Mouse (Mus musculus) lung, adult 18-20 months (tissue): ENCODE results near the gene Erap1.
A peak's percentile ranks its signal among the peaks of the same experiment; 100 is the strongest.
"Not testable (repeated sequence)": the region's sequence is repeated elsewhere in the genome, so short reads cannot be mapped to it uniquely, and the experiment has no call there.

Experiments used
- DNase-seq, 2 experiments: peaks; one replicate each; pipeline ENCODE4 v3.0.0; 2022; ENCODE audit warnings: mixed read lengths in 2 of 2

Erap1 gene

DNA sequence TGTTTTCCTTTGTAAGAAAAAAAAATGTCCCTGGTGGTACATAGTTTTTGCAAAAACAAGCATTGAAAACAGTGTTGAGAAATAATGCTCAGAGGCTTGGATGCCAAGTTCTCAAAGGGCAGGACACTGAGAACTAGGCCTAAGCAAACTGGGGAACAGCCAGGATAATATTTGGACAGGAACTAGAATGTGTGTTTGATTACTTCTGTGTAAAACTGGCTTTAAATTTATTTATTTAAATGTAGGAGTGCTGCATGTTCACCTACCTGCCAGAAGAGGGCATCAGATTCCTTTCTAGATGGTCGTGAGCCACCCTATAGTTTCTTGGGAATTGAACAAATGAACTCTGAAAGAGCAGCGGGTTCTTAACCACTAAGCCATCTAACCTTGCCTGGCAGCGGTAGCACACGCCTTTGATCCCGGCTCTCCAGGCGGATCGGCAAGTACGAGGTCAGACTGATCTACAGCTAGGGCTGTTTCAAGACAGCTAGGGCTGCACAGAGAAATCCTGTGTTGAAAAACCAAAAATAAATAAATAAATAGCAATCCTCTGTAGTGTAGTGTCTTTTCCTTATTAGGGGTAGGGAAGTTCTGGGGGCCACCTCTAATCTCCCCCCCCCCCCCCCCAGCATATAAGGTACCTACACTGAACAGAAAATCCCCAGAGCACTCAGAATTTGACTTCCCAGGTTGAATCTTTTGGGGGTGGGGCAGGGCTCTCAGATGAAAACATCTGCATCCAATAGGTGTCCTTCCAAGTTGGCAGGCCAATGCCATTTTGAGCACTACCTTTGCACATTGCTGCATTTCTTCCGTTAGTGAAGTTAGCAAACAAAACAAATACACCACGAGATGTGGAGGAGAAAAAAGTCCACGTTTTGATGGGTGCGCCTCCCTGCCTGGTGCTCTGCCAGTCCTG, at the start of gene Erap1:
TSS of gene Erap1 (plus strand) at position 776 of the 919 bp plus-strand sequence.
- peak; percentile 11 to 29 for DNase-seq

DNA sequence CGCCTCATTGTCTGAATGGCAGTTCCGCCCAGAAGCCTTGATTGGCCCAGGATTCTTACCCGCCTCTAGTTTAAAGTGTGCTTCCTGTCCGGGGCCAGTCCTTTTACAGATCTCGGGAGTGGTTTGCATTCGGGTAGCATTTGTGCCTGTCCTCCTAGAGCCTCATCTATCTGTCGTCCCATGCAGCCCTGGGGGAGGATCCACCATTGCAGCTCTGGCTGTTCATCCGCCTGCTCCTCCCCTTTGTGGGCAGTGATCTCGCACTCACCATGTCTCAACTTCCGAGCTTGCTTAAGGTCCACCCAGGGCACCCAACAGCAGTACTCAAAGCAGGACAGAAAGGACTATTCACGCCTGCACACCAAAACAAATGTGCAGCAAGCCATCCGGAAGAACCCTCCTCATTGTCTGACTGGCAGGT, 48.0 kb upstream of the Erap1 start:
- peak; percentile 9 to 21 for DNase-seq

DNA sequence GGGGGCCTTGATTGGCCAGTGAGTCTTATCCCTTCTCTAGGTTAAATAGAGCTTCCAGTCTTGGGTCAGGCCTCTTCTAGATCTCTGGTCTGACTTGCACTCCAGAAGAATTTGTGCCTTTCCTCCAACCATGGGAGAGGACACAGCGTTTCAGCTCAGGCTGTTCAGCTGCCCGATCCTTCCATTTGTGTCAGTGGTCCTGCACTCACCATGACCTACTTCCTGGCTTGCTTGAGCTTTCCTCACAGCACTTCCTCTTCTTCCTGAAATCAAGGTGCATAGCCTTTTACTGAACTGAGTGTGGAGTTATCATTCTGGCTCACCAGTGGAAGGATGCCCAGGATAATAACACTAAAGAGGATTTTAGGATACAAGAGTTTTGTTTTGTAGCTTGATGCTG, 47.5 kb upstream of the Erap1 start:
- DNase-seq, result not testable (repeated sequence)

DNA sequence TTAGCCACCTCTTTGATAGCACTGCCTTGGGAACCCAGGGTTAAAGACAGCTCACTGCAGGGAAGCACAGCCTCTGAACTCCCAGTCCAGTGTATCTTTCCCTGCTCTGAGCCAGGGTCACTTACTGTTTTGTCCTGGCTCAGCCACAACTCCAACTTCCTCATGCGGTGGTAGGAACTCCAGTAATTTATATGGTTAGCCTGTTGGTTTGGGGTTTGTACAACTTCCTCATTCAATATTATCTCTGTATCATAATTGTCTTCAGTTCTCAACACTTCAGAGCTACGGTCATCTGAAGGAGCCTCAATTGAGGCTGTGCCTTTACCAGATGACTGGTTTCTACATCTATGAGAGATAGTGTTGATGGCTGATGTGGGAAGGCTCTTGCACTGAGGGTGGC, 42.3 kb upstream of the Erap1 start:
- not testable (repeated sequence) for DNase-seq

DNA sequence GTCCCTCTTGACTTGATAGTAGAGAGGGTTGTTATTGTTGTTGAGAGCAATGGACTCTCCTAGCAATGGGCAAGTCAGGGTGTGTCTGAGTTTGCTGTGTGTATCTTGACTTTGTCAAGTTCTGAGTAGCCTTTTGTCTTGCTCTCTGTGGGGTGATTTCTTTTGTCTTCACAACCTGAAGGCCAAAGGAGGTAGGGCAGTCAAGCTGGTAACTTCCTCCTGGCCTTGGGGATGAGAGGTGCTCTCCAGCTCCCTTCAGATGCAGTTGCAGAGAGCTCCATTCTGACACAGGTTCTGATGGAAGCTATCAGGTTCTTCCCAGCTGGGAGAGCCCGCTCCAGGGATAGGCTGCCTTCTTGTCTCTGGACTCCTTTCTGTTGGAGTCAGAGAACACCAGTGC, 37.6 kb upstream of the Erap1 start:
- DNase-seq, result not testable (repeated sequence)

DNA sequence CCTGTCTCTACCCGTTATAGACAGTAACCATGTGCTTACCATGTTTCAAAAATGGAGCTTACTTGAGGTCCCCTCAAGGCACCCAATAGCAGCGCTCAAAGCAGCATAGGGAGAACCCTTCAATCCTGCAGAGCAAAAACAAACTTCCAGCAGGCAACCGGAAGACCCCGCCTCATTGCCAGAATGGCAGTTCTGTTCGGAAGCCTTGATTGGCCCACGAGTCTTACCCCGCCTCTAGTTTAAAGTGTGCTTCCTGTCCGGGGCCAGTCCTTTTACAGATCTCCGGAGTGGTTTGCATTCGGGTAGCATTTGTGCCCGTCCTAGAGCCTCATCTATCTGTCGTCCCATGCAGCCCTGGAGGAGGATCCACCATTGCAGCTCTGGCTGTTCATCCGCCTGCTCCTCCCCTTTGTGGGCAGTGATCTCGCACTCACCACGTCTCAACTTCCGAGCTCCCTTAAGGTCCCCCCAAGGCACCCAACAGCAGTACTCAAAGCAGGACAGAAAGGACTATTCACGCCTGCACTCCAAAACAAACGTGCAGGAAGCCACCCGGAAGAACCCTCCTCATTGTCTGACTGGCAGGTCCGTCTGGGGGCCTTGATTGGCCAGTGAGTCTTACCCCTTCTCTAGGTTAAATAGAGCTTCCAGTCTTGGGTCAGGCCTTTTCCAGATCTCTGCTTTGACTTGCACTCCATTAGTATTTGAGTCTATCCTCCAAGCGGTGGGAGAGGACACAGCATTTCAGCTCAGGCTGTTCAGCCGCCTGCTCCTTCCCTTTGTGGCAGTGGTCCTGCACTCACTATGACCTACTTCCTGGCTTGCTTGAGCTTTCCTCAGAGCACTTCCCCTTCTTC, 22.0 kb upstream of the Erap1 start:
- peak; percentile 87 to 88 for DNase-seq

DNA sequence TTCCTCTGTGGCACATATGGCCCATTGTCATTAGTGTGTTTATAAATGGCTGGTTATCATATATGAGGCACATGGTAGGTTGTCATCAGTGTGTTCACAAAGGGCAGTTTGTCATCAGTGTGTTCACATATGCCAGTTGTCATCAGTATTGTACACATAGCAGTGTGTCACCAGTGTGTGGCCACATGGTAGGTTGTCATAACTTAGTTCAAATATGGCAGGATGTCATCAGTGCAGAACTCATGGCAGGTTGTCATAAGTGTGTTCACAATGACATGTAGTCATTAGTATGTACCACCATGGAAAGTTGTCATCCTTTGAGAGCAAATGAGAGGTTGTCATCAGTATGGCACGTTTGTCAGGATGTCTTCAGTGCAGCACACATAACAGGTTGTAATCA, 7.0 kb upstream of the Erap1 start:
- DNase-seq, result no peak

DNA sequence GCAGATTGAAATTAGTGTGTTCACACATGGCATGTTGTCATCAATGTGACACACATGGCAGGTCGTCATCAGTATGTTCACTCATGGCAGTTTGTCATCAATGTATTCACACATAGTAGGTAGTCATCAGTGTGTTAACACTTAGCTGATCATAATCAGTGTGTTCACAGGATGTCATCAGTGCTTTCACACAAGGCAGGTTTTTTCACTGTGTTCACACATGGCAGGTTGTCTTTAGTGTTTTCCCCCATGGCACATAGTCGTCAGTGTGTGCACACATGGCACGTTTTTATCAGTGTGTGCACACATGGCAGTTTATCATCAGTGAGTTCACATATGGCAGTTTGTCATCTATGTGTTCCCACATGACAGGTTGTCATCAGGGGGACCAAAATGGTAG, 6.5 kb upstream of the Erap1 start:
- DNase-seq, result no peak

DNA sequence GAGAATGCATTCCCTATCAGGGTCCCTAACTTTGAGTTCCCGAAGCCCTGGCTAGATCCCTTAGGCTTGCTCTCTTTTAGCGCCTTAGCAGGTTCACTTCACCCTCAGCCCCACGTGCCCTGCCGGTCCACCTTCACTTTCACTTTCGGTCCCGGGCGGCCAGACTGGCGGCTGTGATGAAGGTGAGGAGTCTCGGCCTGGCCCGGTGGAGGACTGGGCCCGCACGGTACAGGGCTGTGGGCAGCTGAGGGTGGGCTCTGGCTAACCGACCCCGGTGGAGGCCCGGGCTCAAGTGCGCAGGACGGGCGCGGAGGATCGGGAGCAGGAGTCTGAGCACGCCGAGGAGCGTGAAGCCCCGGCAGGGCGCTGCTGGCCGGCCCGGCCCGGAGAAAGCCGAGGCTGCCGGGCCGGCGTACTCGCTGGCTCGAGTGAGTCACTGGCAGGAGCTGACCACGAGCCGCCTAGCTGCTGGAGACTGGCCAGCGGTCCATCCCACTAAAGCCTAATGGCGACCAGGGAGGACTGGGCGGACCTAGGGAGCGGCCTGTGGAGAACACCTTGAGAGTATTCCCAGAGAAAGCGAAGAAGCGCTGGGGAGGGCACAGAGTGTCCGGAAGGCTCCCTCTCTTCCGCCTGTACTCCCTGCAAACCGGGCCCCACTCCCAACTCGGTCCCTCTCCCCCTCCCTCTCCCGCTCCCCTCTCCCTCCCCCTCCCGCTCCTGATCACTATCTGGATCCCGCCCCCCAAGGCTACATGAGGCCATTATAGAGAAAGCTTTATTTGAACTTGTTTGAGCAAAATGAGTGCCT, 549 bp downstream of the Erap1 start:
- DNase-seq, result peak; percentile 86 to 89

DNA sequence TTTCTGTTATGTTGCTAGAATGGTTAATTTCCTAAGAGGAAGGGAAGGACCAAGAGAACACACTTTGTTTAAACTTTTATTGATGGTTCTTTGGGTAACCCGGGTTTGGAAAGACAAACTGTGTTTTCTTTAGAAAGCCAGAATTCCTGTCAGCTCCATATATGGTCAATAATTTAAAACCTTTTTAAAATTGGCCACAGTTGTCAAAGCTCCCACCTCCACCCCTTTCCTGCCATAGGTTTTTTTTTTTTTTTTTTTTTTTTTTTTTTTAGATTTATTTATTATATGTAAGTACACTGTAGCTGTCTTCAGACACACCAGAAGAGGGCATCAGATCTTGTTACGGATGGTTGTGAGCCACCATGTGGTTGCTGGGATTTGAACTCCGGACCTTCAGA, 1.2 kb downstream of the Erap1 start:
- DNase-seq, result not testable (repeated sequence)

DNA sequence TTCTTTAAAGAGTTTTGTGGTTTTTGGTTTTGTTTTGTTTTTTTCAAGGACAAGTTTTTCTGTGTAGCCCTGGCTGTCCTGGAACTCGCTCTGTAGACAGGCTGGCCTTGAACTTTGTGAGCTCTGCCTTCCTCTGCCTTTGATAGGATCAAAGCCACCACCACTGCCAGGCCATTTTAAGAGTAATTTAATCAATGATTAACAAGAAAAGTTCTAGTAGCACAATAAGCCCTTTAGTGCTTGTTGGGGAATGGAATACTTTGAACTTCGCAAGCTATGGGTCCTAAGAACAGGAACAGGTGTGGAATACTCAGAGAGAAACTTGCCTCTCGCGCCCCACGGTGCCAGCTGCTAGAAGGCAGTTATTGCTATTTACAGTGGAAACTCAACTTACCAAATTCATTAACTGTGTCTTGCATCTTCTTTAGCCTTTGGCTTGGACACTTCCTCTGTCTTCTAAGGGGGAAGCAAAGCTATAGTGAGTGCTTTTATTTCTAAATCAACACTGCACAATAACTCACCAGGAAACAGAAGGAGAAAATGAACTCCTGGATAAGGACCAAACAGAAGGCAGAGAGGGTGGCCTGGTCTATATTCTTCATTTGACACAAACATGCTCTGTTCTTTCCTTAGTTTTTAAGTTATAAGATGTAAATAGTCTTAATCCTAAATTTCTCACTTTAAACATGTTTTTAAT, 56.3 kb downstream of the Erap1 start:
- no peak for DNase-seq

DNA sequence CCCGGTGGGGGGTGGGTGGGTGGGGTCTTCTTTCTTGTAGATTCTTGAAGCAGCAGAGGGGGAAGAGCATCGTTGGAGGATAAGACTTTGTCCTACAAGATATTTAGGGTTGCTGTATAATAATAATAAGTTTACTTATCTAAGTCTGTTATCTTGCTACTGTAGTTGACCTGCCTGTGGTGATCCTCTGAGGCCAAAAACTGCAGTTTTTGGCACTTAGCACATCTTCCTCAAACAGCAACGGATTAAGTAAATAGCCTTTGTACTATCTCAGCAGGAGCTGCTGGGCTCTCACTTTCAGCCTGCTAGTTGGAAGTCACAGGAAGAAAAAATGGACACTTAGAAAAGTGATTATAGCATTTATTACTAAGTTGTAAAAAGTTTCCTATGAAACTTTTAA, 56.9 kb downstream of the Erap1 start:
- DNase-seq, result no peak

DNA sequence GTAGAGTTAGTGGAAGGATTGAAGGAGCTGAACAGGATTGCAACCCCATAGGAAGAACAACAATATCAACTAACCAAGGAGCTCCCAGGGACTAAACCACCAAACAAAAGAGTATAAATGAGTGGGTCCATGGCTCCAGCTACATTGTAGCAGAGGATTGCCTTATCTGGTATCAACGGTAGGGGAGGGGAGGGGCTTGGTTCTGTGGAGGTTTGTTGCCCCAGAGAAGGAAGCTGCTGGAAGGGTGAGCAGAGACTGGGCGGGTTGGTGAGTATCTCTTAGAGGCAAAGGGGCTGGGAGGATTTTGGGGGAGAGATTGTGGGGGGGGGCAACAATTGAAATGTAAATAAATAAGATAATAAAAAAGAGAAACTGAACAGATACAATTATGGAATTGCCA, 79.6 kb downstream of the Erap1 start:
- DNase-seq, result no peak

DNA sequence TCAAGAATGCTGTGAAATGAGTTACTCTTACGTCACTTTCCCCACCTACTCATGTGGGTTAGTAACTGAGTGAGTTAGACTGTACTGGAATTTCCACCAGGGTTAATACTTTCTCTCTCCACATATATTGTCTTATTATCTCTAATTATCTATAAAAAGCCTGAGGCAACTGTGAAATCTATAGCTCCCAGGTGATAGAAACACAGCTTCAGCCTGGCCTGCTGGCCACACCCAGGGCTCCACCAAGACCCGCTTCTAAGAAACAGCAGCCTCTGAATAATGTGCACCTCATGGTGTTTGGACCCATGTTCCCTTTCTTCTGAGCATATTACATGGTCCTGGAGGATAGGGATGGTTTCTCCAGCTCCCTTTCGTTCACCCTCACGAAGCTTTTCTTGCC, 94.4 kb downstream of the Erap1 start:
- no peak for DNase-seq

DNA sequence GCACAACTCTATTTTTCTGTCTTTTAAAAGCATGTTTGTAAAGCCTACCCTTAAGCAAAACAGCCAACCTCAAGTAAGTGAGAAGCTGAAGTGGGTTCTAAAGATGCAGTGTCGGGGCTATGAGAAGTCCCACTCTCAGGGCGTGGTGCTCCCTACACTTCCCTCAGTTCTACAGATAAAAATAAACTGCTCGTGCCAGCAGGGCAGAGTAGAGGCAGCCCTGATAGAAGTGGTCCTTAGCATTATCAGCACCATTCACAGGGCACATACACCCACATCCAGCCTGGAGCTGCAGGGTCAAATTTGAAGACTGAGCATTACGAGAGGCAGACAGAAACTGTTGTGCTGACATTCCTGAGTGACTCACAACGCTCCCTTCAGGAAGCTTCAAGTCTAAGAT, 96.5 kb downstream of the Erap1 start:
- DNase-seq, result no peak

DNA sequence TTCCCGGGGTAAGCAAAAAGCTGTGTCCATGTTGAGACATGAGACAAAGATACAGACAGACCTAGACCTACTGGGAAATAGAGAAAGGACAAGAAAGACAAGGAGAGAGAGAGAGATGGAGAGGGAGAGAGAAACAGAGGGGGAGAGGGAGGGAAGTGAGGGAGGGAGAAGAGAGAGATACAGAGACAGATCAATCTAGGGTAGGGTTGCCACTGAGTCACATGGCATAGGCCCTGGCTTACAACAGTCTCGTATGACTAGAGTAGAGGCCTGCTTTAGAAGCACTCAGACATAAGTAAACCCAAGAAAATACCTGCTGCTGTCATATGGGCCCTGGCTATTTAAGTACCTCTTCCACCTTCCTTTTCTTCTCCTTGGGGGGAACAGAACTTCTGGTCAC, 97.0 kb downstream of the Erap1 start:
- DNase-seq, result no peak
